Mouse (Mus musculus): Measurements from ENCODE around the gene Map4k4. TPM values are rescaled to one million over a fixed set of nuclear protein-coding genes. Genes with fewer than 3 reads are reported as not detected.

The Map4k4 gene
- polyA plus RNA-seq, 1 experiment = 166 TPM

DNA sequence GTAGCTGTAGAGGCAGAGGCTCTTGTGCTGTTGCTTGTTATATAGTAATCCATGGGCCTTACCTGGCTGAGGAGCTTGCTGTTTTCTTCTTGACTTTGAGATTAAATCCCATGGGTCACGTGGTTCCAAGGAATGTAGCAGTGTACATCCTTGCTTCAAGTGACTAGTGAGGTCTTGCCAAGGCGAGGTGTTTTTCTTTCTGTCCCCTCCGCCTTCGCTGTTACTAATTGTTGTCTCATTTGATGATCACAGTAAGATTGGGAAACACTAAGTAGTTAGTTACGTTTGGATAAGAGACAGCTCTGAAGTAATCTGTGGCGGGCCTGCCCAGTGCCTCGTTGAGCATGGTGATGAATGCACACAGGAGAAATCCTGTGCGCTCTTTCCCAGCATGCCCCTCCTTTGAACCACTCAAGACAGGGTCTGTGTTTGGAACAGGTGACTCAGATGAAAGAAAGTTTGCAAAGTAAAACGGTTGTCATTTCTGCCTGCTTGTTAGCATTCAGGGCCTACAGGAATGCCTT lies 31.6 kb downstream of the Map4k4 start:
- Histone ChIP-seq H3K4me3 (replicated peaks; ENCODE audit: insufficient read depth, low read depth, low read length) (no peak overlapping the region), H3K4me1 (ENCODE audit: control insufficient read depth, insufficient read depth, low read length) (peaks cover 47% of the 10 kb centered on the region), H3K27me3 (ENCODE audit: control insufficient read depth, insufficient read depth, low read length) (no peaks in the 10 kb centered on the region), H3K27ac (ENCODE audit: insufficient read depth, low read length) (no peak overlapping the region)
- TF ChIP-seq POLR2A (IDR thresholded peaks at IDR 0.05; ENCODE audit: borderline replicate concordance, insufficient read depth, low read length) = no peak
- TF ChIP-seq CTCF (IDR thresholded peaks at IDR 0.05; ENCODE audit: borderline replicate concordance, insufficient read depth, low read depth, low read length) = no peak
- no peak for DNase-seq
- 65% methylated on average over 9 of the region's 9 CpGs for WGBS

DNA sequence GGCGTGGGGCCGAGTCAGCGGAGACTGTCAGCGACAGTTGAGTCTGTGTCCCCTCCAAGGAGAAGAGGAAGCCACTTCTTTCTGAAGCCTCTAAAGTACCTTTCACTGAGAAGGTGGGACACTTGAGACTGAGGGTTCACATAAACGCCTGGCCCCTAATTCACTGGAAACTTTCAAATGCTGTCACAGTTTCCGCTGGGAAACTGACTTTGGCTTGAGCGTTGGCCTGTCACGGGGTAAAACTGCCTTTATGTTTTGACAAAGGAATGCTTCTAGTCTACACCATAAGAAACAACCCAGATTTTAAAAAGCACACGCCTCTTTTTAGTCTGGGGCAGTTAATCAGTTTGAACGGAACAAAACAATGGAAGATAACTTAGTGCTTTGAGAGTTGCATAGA lies 32.2 kb downstream of the Map4k4 start:
- H3K4me1 ChIP-seq (ENCODE audit: control insufficient read depth, insufficient read depth, low read length) = peaks cover 47% of the 10 kb centered on the region
- H3K27me3 ChIP-seq (ENCODE audit: control insufficient read depth, insufficient read depth, low read length) = no peaks in the 10 kb centered on the region
- H3K27ac ChIP-seq (ENCODE audit: insufficient read depth, low read length) = no peak overlapping the region
- TF ChIP-seq CTCF (IDR thresholded peaks at IDR 0.05; ENCODE audit: borderline replicate concordance, insufficient read depth, low read depth, low read length) (no peak), POLR2A (IDR thresholded peaks at IDR 0.05; ENCODE audit: borderline replicate concordance, insufficient read depth, low read length) (no peak)
- 67% methylated on average over 10 of the region's 10 CpGs for WGBS
- no peak for DNase-seq
- no peak overlapping the region for H3K4me3 ChIP-seq (replicated peaks; ENCODE audit: insufficient read depth, low read depth, low read length)

GRCm38 (mm10) chr1:39934954-39935353 lies 34.2 kb downstream of the Map4k4 start:
- no peak for DNase-seq
- Histone ChIP-seq H3K27me3 (ENCODE audit: control insufficient read depth, insufficient read depth, low read length) (no peaks in the 10 kb centered on the region), H3K4me3 (replicated peaks; ENCODE audit: insufficient read depth, low read depth, low read length) (no peak overlapping the region), H3K4me1 (ENCODE audit: control insufficient read depth, insufficient read depth, low read length) (peaks cover 51% of the 10 kb centered on the region), H3K27ac (ENCODE audit: insufficient read depth, low read length) (no peak overlapping the region)
- WGBS = 55% methylated on average over 8 of the region's 8 CpGs
- TF ChIP-seq POLR2A (IDR thresholded peaks at IDR 0.05; ENCODE audit: borderline replicate concordance, insufficient read depth, low read length) (no peak), CTCF (IDR thresholded peaks at IDR 0.05; ENCODE audit: borderline replicate concordance, insufficient read depth, low read depth, low read length) (no peak)

- no peak overlapping the region for H3K27ac ChIP-seq (ENCODE audit: insufficient read depth, low read length)
- no peak for DNase-seq
- peaks cover 48% of the 10 kb centered on the region for H3K4me1 ChIP-seq (ENCODE audit: control insufficient read depth, insufficient read depth, low read length)
- peak overlapping the region; percentile 51 for H3K4me3 ChIP-seq (replicated peaks; ENCODE audit: insufficient read depth, low read depth, low read length)
- WGBS = 4% methylated on average over 10 of the region's 10 CpGs
- TF ChIP-seq POLR2A (IDR thresholded peaks at IDR 0.05; ENCODE audit: borderline replicate concordance, insufficient read depth, low read length) (no peak), CTCF (IDR thresholded peaks at IDR 0.05; ENCODE audit: borderline replicate concordance, insufficient read depth, low read depth, low read length) (no peak)
- H3K27me3 ChIP-seq (ENCODE audit: control insufficient read depth, insufficient read depth, low read length) = no peaks in the 10 kb centered on the region
Measured at GRCm38 (mm10) chr1:39935616-39936015, 34.9 kb downstream of the Map4k4 start.

GRCm38 (mm10) chr1:39936332-39936802 lies 35.7 kb downstream of the Map4k4 start:
- Histone ChIP-seq H3K27ac (ENCODE audit: insufficient read depth, low read length) (no peak overlapping the region), H3K4me3 (replicated peaks; ENCODE audit: insufficient read depth, low read depth, low read length) (peak overlapping the region; percentile 67), H3K4me1 (ENCODE audit: control insufficient read depth, insufficient read depth, low read length) (peaks cover 50% of the 10 kb centered on the region), H3K27me3 (ENCODE audit: control insufficient read depth, insufficient read depth, low read length) (no peaks in the 10 kb centered on the region)
- under 1% methylated on average over 13 of the region's 13 CpGs for WGBS
- peak; percentile 78 to 82 for DNase-seq
- TF ChIP-seq POLR2A (IDR thresholded peaks at IDR 0.05; ENCODE audit: borderline replicate concordance, insufficient read depth, low read length) = no peak
- peak; percentile 87 for TF ChIP-seq CTCF (IDR thresholded peaks at IDR 0.05; ENCODE audit: borderline replicate concordance, insufficient read depth, low read depth, low read length)

- peak in 1 of 2 experiments; percentile 46 for DNase-seq
- 18% methylated on average over 2 of the region's 2 CpGs for WGBS
- Histone ChIP-seq H3K27me3 (ENCODE audit: control insufficient read depth, insufficient read depth, low read length) (no peaks in the 10 kb centered on the region), H3K4me3 (replicated peaks; ENCODE audit: insufficient read depth, low read depth, low read length) (no peak overlapping the region), H3K27ac (ENCODE audit: insufficient read depth, low read length) (no peak overlapping the region), H3K4me1 (ENCODE audit: control insufficient read depth, insufficient read depth, low read length) (peaks cover 50% of the 10 kb centered on the region)
- TF ChIP-seq POLR2A (IDR thresholded peaks at IDR 0.05; ENCODE audit: borderline replicate concordance, insufficient read depth, low read length) (no peak), CTCF (IDR thresholded peaks at IDR 0.05; ENCODE audit: borderline replicate concordance, insufficient read depth, low read depth, low read length) (no peak)
Measured at GRCm38 (mm10) chr1:39936934-39937333, 36.2 kb downstream of the Map4k4 start.

- Histone ChIP-seq H3K27ac (ENCODE audit: insufficient read depth, low read length) (no peak overlapping the region), H3K4me3 (replicated peaks; ENCODE audit: insufficient read depth, low read depth, low read length) (no peak overlapping the region), H3K4me1 (ENCODE audit: control insufficient read depth, insufficient read depth, low read length) (peaks cover 47% of the 10 kb centered on the region), H3K27me3 (ENCODE audit: control insufficient read depth, insufficient read depth, low read length) (no peaks in the 10 kb centered on the region)
- TF ChIP-seq CTCF (IDR thresholded peaks at IDR 0.05; ENCODE audit: borderline replicate concordance, insufficient read depth, low read depth, low read length) (no peak), POLR2A (IDR thresholded peaks at IDR 0.05; ENCODE audit: borderline replicate concordance, insufficient read depth, low read length) (no peak)
- 49% methylated on average over 4 of the region's 4 CpGs for WGBS
- no peak for DNase-seq
Measured at GRCm38 (mm10) chr1:39937609-39938008, 36.9 kb downstream of the Map4k4 start.

- Histone ChIP-seq H3K27ac (ENCODE audit: insufficient read depth, low read length) (no peak overlapping the region), H3K4me3 (replicated peaks; ENCODE audit: insufficient read depth, low read depth, low read length) (no peak overlapping the region), H3K27me3 (ENCODE audit: control insufficient read depth, insufficient read depth, low read length) (no peaks in the 10 kb centered on the region), H3K4me1 (ENCODE audit: control insufficient read depth, insufficient read depth, low read length) (peaks cover 46% of the 10 kb centered on the region)
- WGBS = 23% methylated on average over 12 of the region's 12 CpGs
- DNase-seq = no peak
- TF ChIP-seq CTCF (IDR thresholded peaks at IDR 0.05; ENCODE audit: borderline replicate concordance, insufficient read depth, low read depth, low read length) = no peak
- TF ChIP-seq POLR2A (IDR thresholded peaks at IDR 0.05; ENCODE audit: borderline replicate concordance, insufficient read depth, low read length) = no peak
Measured at GRCm38 (mm10) chr1:39939401-39939800, 38.7 kb downstream of the Map4k4 start.
